Mouse (Mus musculus) embryonic fibroblast, embryonic 13.5 days (primary cell): Measurements from ENCODE around the gene Il34. TPM values are rescaled to one million over a fixed set of nuclear protein-coding genes. Genes with fewer than 3 reads are reported as not detected.

Source experiments
- H3K27ac ChIP-seq: 2 replicates; pipeline ENCODE4 v1.5.1; 2012; ENCODE audit warnings: low read length, control low read depth, inconsistent platforms; ENCODE audit not compliant: insufficient read depth
- H3K4me1 ChIP-seq: 2 replicates; pipeline ENCODE4 v1.6.1; 2011; ENCODE audit warnings: low read length; ENCODE audit not compliant: control insufficient read depth, insufficient read depth
- H3K4me3 ChIP-seq: 2 replicates; pipeline ENCODE4 v1.5.1; 2011; ENCODE audit warnings: mild to moderate bottlenecking, control low read depth, low read length; ENCODE audit not compliant: insufficient read depth
- CTCF ChIP-seq: IDR thresholded peaks from 2 replicates; pipeline ENCODE4 v1.5.1; 2011; ENCODE audit warnings: mild to moderate bottlenecking, control low read depth, low read length, moderate library complexity, borderline replicate concordance; ENCODE audit not compliant: insufficient read depth
- POLR2A ChIP-seq: IDR thresholded peaks from 2 replicates; pipeline ENCODE4 v1.6.1; 2011; ENCODE audit warnings: low read depth, mild to moderate bottlenecking, control low read depth, low read length, moderate library complexity
- polyA plus RNA-seq: library from polyadenylated mRNA; stranded (reverse); fragments of >200 nt; gene quantifications from 2 replicates; pipeline ENCODE4 v1.2.4, GENCODE M21; 2011; ENCODE audit warnings: low read depth; ENCODE audit not compliant: missing spikeins, insufficient read length

Gene Il34
- 2.7 and 5.0 TPM in 2 replicates for polyA plus RNA-seq

DNA sequence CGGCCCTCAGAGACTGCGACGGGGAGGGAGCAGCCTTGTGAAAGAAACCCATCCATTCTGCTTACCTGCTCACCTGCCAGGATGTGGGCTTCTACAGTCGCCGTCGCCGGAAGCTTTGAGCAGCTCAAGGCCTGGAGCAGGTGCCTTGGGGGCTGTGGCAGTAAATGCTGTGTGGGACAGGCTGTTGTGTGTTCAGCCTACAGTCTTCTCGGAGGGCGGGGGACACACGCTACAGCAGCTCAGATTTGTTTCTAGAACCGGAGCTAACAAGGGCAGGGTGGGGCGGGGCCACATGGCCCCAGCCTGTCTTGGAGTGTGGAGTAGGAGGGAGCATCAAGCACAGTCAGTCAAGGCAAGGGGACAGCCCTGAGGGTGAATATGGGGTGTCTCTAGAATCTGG is at the start of gene Il34:
Gene Il34, minus strand, starts transcription at position 256 of the 400 bp plus-strand sequence.
- TF ChIP-seq CTCF (no peak), POLR2A (no peak)
- peaks cover 20% of the 10 kb centered on the region for H3K4me1 ChIP-seq
- H3K4me3 ChIP-seq, result no peak within 1 kb of the TSS
- no peak within 1 kb of the TSS for H3K27ac ChIP-seq

DNA sequence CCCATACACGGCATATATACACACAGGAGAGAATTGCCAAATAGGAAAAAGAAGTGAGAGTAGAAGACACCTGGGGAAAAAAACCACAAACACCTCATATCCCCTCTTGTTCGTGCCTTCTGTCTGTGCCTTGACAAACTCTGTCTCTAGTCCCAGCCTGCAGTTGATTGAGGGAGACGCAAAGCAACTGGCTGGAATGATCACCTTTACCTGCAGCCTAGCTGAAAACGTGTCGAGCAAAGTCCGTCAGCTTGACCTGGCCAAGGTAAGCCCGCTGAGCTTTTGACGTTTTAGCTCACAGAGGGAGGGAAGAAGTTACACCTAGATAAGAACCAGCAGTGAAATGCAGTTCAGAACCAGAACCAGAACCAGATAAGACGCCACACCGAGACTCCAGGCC is 45.5 kb upstream of the Il34 start:
- TF ChIP-seq POLR2A, result no peak
- TF ChIP-seq CTCF, result no peak
- H3K4me1 ChIP-seq, result peaks cover 2% of the 10 kb centered on the region
- H3K27ac ChIP-seq, result no peak overlapping the region
- H3K4me3 ChIP-seq, result no peak overlapping the region

DNA sequence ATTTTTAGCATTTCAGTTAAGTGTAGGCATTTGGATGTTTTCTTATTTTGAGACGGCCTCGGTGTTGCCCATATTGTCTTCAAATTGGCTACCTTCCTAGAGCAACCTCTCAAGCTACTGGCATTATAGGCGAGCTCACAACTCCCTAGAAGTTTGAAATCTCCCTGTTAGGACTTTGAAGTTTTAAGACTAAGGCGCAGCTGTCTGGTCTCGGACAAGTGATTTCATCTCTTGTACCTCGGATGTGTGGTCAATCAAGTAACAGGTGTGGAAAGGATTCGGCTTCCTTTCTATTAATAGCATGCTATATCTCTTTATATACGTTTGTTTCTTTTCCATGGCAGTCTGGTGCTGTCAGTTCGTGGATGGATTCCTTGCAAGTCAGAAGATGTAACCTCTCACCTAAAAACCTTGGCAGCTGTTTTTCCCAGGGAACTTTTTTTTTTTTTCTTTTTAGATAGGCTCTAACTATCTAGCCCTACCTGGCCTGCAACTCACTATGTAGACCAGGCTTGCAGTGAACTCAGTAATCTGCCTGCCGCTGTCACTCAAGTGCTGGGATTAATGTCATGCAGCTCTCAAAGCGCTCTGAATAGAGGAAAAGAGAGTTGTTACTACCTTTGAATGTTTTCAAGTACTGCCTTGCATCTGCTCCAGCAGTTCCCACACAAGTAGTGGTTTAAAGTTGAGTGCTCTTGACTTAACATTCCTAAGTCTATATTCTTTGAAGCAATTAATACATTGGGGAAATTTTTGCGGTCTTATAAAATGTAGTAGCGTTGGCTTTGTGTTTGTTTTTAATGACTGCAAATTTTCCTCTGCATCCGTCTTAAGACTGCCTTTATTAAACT is 42.1 kb upstream of the Il34 start:
- peaks cover 5% of the 10 kb centered on the region for H3K4me1 ChIP-seq
- TF ChIP-seq POLR2A (no peak), CTCF (no peak)
- no peak overlapping the region for H3K27ac ChIP-seq
- H3K4me3 ChIP-seq, result peak overlapping the region; percentile 75

DNA sequence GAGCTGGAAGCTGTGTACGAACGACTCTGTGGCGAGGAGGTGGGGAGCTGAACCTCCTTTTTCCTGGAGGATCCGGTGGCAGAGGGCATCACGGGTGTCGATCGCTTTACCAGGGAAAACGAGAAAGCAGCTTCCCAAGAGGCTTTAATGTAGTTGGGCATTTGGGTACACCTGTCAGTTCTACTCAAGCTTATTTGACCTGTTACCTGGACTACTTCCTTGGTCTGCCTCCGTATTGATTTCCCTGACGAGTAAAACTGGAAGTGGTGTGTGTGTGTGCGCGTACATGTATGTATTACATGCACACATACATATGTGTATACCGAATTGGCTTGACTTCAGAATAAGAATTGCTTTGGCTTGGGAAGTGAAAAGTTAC is 41.4 kb upstream of the Il34 start:
- TF ChIP-seq CTCF, result no peak
- Histone ChIP-seq H3K4me1 (peaks cover 7% of the 10 kb centered on the region), H3K4me3 (peak overlapping the region; percentile 75), H3K27ac (peak overlapping the region; percentile 23)

DNA sequence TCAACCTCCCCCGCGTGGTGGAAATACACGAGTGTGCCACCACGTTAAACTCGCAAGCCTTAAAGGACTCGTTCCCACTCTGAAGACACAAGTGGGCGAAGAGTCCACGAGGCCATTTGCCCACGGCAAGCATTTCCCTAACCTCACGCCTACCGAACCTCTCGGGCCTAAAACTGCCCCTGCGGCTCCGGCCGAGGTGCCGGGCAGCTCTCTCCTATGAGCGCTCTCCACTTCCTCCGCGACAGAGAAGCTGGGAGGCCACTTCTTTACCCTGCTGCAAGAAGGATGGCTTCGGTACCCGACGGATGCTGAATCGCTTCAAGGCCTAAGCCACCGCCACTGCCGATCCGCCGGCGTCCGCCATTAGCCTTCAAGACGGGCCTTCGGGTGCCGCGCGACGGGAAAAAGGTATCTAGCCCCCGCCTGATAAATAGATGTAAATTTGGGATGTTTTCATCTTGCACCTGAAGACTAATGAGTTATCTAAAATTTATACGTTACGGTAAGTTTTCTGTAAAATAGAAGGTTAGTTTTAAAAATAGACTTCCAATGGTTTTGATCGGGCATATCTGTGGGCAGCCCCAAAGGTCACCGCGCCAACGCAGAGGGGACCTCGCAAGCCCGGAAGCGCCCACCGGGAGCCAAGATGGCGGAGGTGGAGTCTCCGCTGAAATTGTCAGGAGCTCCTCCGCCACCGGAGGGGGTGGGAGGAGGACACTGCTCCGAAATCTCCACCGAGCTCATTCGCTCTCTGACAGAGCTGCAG is 40.9 kb upstream of the Il34 start, which contains the start of the genes Cog4 and Sf3b3:
Gene Cog4, plus strand, starts transcription at position 196 of the 766 bp plus-strand sequence.
Gene Sf3b3, minus strand, starts transcription at position 383 of the 766 bp plus-strand sequence.
- no peak for TF ChIP-seq CTCF
- TF ChIP-seq POLR2A, result peak; percentile 84
- H3K4me1 ChIP-seq, result peaks cover 8% of the 10 kb centered on the region
- H3K4me3 ChIP-seq, result peak within 1 kb of the TSS; percentile 99
- H3K27ac ChIP-seq, result peak within 1 kb of the TSS; percentile 45

DNA sequence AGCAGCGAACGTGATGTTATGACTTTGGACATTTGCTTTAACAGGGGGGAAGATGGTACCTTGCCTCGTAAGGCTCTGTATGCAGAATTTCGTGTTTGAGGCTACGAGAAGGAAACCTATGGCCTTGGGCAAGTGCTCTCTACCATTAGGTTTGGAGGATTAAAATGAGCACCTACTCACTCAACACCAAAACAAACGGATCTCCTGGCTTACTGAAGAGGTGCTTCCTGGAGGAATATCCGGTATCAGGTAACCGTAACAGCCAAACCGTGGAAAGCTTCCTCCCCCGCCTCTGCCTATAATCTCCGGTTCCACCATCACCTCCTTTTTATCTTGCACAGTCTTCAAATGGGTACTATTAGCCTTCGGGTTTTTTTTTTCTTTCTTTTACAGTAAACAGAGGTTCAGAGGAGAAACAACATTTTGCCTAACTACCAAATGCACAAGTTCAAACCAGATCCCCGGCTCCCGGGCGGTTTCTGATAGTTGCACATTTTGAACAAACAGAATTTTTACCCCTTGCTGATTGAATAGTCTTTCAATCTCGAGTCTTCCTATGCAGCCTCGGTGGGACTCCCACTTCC is 40.2 kb upstream of the Il34 start:
- TF ChIP-seq POLR2A (no peak), CTCF (no peak)
- Histone ChIP-seq H3K4me3 (peak overlapping the region; percentile 99), H3K27ac (peak overlapping the region; percentile 45), H3K4me1 (peaks cover 12% of the 10 kb centered on the region)

DNA sequence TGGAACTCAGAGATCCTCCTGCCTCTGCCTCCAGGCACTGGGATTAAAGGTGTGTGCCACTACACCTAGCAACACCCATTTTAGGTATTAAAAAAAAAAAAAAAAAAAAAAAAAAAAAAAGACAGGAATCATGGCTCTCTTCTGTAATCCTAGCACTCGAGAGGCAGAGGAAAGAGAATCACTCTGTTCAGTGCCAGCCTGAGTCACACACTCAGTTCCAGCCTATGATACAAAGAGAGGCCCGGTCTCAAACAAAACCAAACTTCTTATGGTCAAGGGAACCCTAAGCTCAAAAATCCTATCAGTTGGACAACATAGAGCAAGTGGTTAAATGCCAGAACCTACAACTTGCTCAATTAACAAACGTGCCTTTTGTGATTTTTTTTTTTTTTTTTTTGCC is 39.2 kb upstream of the Il34 start:
- TF ChIP-seq CTCF (no peak), POLR2A (no peak)
- Histone ChIP-seq H3K27ac (no peak overlapping the region), H3K4me3 (peak overlapping the region; percentile 48), H3K4me1 (peaks cover 12% of the 10 kb centered on the region)

DNA sequence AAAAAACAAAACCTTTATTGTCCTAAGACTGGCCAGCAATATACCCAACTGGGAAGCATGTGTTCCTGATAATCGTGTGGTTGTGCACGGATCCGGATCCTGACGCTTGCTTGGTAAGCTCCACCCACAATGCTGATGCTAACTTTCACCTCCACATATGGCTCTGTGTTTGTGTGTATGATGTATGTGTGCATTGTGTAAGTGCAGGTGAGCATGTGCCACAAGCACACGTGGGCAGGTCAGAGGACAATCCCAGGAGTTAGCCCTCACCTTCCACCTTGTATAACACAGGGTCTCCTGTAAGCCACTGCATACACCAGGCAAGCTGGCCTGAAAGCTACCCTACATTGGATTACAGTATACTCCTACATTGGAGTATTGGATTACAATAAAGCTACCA is 37.5 kb upstream of the Il34 start:
- no peak overlapping the region for H3K27ac ChIP-seq
- H3K4me1 ChIP-seq, result peaks cover 12% of the 10 kb centered on the region
- TF ChIP-seq POLR2A, result no peak
- no peak for TF ChIP-seq CTCF
- no peak overlapping the region for H3K4me3 ChIP-seq

DNA sequence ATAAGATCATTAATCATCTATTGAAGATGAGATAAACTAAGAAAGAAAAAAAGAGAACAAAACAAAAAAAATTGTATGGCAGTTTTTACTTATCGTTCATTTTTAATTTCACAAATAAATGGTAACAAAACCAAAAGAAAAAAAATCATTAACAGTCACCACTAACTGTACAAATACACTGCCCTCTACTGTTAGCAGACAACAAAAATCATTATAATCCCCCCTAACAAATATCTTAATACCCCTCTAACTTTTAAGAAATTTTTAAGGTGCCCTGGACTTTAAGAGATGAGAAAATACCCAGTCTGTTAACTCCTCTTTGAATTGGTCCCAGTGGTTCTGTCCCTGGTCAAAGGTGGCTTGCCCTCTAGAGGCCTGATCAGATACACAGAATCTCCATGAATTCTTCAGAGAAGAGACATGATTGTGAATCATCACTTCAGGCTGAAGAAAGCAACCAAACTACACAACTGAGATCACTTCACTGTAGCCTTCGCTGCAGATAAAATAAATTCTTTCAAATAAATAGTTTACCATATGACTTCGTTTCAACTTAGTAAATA is 36.4 kb upstream of the Il34 start:
- no peak overlapping the region for H3K4me3 ChIP-seq
- no peak for TF ChIP-seq CTCF
- TF ChIP-seq POLR2A, result no peak
- H3K27ac ChIP-seq, result no peak overlapping the region
- H3K4me1 ChIP-seq, result peaks cover 10% of the 10 kb centered on the region; the same call in 1 of the 2 replicates
